Mouse (Mus musculus) bone marrow macrophage, adult 2 months (primary cell): ENCODE data around the gene Slc34a1.

ENCODE experiments used
- CTCF ChIP-seq: IDR thresholded peaks from 2 replicates; pipeline ENCODE4 v1.5.1; 2012; ENCODE audit warnings: low read depth, mild to moderate bottlenecking, low read length, moderate library complexity
- POLR2A ChIP-seq: IDR thresholded peaks from 2 replicates; pipeline ENCODE4 v1.6.1; 2012; ENCODE audit warnings: mild to moderate bottlenecking, low read depth, low read length, borderline replicate concordance

- no peak for TF ChIP-seq CTCF
- no peak for TF ChIP-seq POLR2A
Measured at GRCm38 (mm10) chr13:55413333-55413732, 15.3 kb downstream of the Slc34a1 start.
